Mouse (Mus musculus): ENCODE measurements around the gene 2310030G06Rik.
A peak's percentile ranks its signal among the peaks of the same experiment; 100 is the strongest.

The 2310030G06Rik gene

DNA sequence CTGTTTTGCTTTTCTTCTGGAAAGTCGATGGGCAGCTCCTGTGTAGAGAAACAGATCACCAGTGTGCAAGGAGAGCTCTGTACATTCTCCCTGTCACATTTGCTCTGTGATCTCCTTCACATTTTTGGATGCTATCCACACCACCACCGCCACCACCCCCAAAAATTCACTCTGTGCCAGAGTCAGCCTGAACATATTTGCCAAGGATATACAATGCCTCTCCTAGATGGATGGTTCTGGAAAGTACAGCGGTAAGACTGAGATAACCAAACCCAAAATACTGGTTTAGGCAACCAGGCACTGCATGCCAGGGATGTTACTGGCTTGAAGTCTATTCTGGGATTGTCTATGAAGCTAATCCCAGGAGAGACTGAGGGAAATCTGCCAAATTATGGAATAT lies 4.1 kb downstream of the 2310030G06Rik start:
- DNase-seq (ENCODE audit: low spot score), result no peak

DNA sequence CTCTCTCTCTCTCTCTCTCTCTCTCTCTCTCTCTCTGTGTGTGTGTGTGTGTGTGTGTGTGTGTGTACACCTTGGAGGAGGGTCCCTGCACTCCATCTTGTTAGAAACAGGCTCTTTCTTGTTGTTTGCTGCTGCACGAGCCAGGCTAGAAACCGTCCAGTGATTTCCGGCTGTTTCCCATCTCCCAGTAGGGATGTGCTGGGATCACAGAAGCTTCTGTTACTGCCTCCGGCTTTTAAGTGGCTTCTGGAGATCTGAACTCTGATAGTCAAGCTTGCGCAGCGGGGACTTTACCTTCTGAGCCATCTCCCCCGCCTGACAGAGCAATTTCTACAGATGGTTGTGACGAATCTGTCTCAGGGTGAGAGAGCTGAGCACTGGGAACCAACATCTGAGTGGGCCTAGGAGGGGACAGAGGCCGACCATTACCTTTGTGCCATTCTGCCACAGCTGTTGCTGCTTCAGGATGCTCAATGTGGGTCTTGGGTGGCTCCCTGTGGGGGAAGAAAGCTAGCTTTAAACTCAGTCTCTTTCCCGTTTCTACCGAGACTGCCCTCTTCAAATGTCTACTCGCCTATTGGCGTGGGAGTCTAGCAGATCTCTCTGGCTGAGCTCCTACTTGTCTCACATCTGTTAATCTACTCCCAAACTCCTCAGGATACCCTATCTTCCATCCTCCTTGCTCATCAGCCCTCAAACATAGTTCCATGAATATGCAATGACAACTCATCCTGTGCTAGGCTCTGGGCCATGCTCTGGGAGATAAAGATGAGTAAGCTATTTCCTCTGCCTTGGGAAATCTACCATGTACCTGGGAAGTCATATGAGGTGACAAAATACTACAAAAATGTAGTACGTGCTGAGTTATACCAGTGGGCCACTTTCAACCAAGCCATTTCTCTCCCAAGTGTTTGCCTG lies 5.2 kb downstream of the 2310030G06Rik start:
- DNase-seq (ENCODE audit: low spot score), result no peak

- DNase-seq (ENCODE audit: low spot score), result peak; percentile 98
These were observed 7.1 kb downstream of the 2310030G06Rik start, which contains the start of gene Dixdc1 for GRCm38 (mm10) chr9:50738914-50739870. Gene Dixdc1, minus strand, starts transcription at chr9:50739517.

DNA sequence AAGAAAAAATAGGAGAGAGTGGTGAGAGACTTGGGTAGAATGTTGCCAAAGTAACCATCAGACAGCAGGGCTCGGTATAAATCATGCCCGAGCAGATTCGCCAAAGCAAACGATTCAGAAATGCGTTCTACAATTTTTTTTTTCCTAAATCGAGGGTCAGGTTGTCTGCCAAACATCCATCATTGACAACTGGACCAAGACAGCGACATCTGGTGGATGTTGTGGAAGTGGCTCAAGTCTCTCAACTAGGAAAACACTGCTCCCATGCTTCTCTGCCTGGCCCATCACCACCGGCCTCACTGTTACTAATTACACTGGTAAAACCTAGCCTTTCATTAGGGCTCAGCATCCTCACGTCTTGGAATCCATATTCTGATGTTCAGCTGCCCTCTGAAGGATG lies 11.3 kb downstream of the 2310030G06Rik start:
- DNase-seq (ENCODE audit: low spot score), result peak; percentile 33

- DNase-seq (ENCODE audit: low spot score), result no peak
These were observed 13.8 kb downstream of the 2310030G06Rik start for GRCm38 (mm10) chr9:50732560-50732959.

- peak; percentile 32 for DNase-seq (ENCODE audit: low spot score)
These were observed 16.7 kb downstream of the 2310030G06Rik start for GRCm38 (mm10) chr9:50729600-50729999.

DNA sequence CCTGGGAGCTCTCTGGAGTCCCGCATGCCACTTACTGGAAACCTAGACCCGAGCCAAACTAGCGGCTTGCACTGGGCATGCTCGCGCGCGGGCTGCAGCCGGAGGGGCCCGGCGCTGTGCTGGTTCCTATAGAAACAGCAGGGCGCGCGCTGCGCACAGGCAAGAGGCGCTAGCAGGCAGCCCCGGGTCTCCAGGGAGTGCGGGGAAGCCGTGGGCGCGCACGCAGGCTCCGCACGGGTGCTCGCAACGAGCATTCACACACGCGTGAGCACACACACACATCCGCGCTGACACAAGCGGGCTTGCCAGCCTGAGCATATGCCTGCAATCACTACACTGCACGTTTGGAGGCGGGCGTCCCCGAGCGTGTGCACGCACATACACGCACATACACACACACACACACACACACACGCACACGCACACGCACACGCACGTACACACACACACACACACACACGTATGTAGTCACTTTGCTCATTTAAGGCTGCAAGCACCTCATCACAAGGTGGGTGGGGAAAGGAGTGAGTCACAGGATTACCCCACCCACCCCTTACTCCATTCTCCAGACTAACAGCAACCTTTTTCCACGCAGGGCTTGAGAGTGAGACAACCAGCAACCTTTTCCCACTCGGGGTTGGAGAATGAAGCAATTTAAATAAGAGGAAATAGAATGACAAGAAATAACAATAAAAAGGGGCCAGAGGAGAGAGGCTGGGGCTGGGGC lies 18.2 kb downstream of the 2310030G06Rik start:
- peak; percentile 62 for DNase-seq (ENCODE audit: low spot score)

- no peak for DNase-seq (ENCODE audit: low spot score)
These were observed 19.0 kb downstream of the 2310030G06Rik start for GRCm38 (mm10) chr9:50727171-50727924.

- DNase-seq (ENCODE audit: low spot score), result no peak
These were observed 20.3 kb downstream of the 2310030G06Rik start for GRCm38 (mm10) chr9:50725921-50726590.

DNA sequence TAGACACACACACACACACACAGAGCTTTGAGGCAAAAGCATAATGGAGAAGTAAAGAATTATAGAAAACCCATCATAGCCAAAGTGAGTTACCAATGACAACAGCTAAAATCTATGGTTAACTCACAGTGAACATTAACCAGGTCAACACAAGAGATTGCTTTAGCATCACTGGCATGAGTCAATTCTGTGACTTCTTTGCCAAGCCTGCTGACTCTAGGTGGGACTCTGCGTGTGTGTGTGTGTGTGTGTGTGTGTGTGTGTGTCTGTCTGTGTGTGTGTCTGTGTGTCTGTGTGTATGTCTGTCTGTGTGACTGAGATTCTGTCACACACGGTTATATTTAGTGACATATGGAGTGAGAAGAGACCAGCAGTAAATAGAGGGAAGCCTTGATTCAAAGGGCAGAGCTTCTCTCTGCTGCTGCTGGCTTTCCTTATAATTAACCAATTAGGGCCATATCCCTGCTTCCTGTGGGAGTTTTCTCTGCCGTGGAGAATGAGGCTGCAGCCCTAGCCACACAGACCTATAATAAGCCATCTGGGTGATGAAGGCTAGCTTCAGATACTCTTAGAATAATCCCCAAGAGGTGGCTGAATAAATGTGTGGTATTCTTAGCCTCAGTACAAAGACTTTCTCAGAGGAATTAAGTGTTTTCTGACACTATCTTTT lies 21.5 kb downstream of the 2310030G06Rik start:
- no peak for DNase-seq (ENCODE audit: low spot score)

DNA sequence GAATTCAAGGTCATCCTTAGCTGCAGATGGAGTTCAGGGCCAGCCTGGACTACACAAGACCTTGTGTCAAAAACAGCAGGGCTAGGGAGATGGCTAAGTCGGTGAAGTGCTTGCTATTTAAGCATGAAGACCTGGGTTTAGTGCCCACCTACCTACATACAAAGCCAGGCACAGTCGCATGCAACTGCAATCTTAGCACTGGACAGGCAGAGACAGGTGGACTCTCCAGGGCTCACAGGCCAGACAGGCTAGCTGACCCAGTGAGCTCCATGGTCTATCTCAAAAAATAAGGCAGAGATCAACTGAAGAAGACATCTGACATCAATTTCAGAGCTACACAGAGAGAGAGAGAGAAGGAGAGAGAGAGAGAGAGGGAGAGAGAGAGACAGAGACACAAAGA lies 22.2 kb downstream of the 2310030G06Rik start:
- no peak for DNase-seq (ENCODE audit: low spot score)

DNA sequence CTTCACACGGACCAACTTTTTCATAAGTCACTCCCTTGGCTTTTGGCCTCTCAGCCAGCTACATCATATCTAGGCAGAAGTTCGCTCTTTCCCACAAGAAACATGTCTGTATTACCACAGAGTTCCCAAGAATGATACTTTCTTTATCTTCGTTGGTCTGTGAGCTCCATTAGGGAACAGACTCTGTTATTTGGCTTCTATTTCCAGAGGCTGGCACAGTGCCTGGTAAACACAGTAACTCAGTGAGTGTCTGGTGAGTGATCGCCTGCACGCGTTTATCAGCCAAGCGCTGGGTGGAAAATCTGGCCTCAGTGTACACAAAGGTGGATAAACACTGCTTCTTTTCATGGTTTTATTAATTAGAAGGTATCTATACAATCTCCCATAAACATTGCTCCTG lies 22.9 kb downstream of the 2310030G06Rik start:
- DNase-seq (ENCODE audit: low spot score), result no peak

GRCm38 (mm10) chr9:50722451-50722911 lies 23.9 kb downstream of the 2310030G06Rik start:
- no peak for DNase-seq (ENCODE audit: low spot score)

DNA sequence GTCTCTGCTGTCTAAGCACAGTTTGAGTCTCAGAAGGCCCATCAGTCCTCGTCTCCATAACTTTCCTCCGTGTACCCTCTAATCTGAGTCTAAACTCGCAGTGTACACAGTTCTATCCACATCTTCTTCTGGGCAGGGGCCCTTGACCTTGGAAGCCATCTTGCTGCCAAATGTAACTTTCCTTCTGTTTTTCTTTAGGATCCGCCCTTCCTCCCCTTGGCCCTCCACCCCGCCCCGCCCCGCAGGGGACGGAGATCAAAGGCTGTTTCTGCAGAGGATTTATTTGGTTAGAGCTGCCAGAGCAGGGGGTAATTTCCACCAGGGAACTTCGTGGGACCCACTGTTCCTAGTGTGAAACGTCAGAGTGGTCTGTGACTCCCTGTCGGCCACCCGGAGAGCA lies 25.3 kb downstream of the 2310030G06Rik start:
- DNase-seq (ENCODE audit: low spot score), result no peak

DNA sequence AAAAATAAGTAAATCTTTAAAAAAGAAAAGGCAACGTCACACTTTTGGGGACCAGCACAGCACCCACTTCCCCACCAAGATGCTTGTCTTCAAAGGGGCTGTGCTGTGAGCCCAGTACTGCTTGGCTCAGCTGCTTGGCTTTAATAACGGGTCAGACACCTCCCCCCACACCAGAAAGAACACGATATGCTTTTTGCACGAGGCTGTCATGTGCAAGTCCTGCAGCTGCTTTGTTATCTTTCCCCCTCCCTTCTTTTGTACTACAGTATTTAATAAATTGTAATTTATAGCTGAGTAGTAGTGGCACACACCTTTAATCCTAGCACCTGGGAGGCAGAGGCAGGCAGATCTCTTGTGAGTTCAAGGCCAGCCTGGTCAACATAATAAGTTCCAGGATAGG lies 27.5 kb downstream of the 2310030G06Rik start:
- no peak for DNase-seq (ENCODE audit: low spot score)

- DNase-seq (ENCODE audit: low spot score), result no peak
These were observed 32.1 kb downstream of the 2310030G06Rik start for GRCm38 (mm10) chr9:50714188-50714587.

- DNase-seq (ENCODE audit: low spot score), result no peak
These were observed 35.0 kb downstream of the 2310030G06Rik start for GRCm38 (mm10) chr9:50711337-50711736.

GRCm38 (mm10) chr9:50709108-50709507 lies 37.2 kb downstream of the 2310030G06Rik start:
- no peak for DNase-seq (ENCODE audit: low spot score)

- DNase-seq (ENCODE audit: low spot score), result no peak
These were observed 41.4 kb downstream of the 2310030G06Rik start for GRCm38 (mm10) chr9:50704907-50705306.
